Mouse (Mus musculus) ES-E14 (cell line): ENCODE data around the gene Srrm3. TPM values are rescaled to one million over a fixed set of nuclear protein-coding genes. Genes with fewer than 3 reads are reported as not detected.
A peak's percentile ranks its signal among the peaks of the same experiment; 100 is the strongest.

Experiments
- DNase-seq: peaks from one replicate; pipeline ENCODE4 v3.0.0-alpha.2; 2013; ENCODE audit warnings: low read depth, low spot score
- H3K27ac ChIP-seq: 2 replicates; pipeline ENCODE4 v1.5.1; 2012; ENCODE audit warnings: low read depth, mild to moderate bottlenecking, low read length, moderate library complexity, mixed read lengths; ENCODE audit not compliant: poor library complexity, insufficient read depth, severe bottlenecking
- H3K36me3 ChIP-seq: 2 replicates; pipeline ENCODE4 v1.6.1; 2012; ENCODE audit warnings: mild to moderate bottlenecking, low read length, moderate library complexity, mixed read lengths; ENCODE audit not compliant: control insufficient read depth, poor library complexity, insufficient read depth, severe bottlenecking
- H3K4me1 ChIP-seq, 2 experiments: fragments of 150-350 bp in 1 of 2; sonication (generic) in 1 of 2; 2 replicates each; pipeline ENCODE4 v1.6.1; 2012; ENCODE audit warnings: low read length in 2 of 2, mild to moderate bottlenecking in 1 of 2, mixed read lengths in 1 of 2; ENCODE audit not compliant: control insufficient read depth in 2 of 2, insufficient read depth in 2 of 2, poor library complexity in 1 of 2
- H3K4me3 ChIP-seq, 2 experiments: fragments of 150-350 bp in 1 of 2; sonication (generic) in 1 of 2; 2 replicates each; pipeline ENCODE4 v1.5.1; 2012; ENCODE audit warnings: low read length in 2 of 2, low read depth in 1 of 2, mild to moderate bottlenecking in 1 of 2, mixed read lengths in 1 of 2; ENCODE audit not compliant: insufficient read depth in 1 of 2, poor library complexity in 1 of 2, severe bottlenecking in 1 of 2
- H3K9ac ChIP-seq: 2 replicates; pipeline ENCODE4 v1.6.1; 2012; ENCODE audit warnings: low read depth, mild to moderate bottlenecking, low read length, mixed read lengths; ENCODE audit not compliant: poor library complexity, insufficient read depth, severe bottlenecking
- H3K9me3 ChIP-seq: fragments of 150-350 bp; sonication (generic); 2 replicates; pipeline ENCODE4 v1.6.1; 2012; ENCODE audit warnings: low read depth, mild to moderate bottlenecking, low read length; ENCODE audit not compliant: control insufficient read depth, insufficient read depth
- CHD2 ChIP-seq: IDR thresholded peaks from 2 replicates; pipeline ENCODE4 v1.6.1; 2014; ENCODE audit warnings: mild to moderate bottlenecking, low read depth, low read length, inconsistent platforms
- HCFC1 ChIP-seq: IDR thresholded peaks from 2 replicates; pipeline ENCODE4 v1.6.1; 2012; ENCODE audit warnings: low read length, inconsistent platforms, borderline replicate concordance; ENCODE audit not compliant: insufficient read depth
- MAFK ChIP-seq: IDR thresholded peaks from 2 replicates; pipeline ENCODE4 v1.6.1; 2014; ENCODE audit warnings: mild to moderate bottlenecking, low read depth, low read length, inconsistent platforms; ENCODE audit not compliant: insufficient read depth
- ZC3H11A ChIP-seq: IDR thresholded peaks from 2 replicates; pipeline ENCODE4 v1.6.1; 2012; ENCODE audit warnings: low read depth, mild to moderate bottlenecking, inconsistent platforms, low read length, borderline replicate concordance
- ZNF384 ChIP-seq: IDR thresholded peaks from 2 replicates; pipeline ENCODE4 v1.6.1; 2012; ENCODE audit warnings: low read depth, low read length, inconsistent platforms
- in situ Hi-C, 2 experiments: fragments of 600-800 bp; cut with MboI; formaldehyde crosslinking; loops; one replicate each; pipeline ENCODE4 v1.15.1; 2025; ENCODE audit warnings: low sequenced_read_pairs in 2 of 2, inconsistent platforms in 1 of 2; ENCODE audit not compliant: unreplicated experiment in 2 of 2
- total RNA-seq: library from RNA; depleted of rRNA; stranded (reverse); fragments of 300-350 nt; gene quantifications from 2 replicates; pipeline ENCODE4 v1.2.3, GENCODE M21; 2012

Srrm3 gene
- total RNA-seq, 1 experiment = 0.18 TPM

- DNase-seq = no peak
- H3K9ac ChIP-seq = no peak overlapping the region
- TF ChIP-seq HCFC1 = no peak
- no peak for TF ChIP-seq ZC3H11A
- no peak for TF ChIP-seq MAFK
- TF ChIP-seq ZNF384 = no peak
- no peak for TF ChIP-seq CHD2
- no peaks in the 10 kb centered on the region for H3K36me3 ChIP-seq
- H3K27ac ChIP-seq = no peak overlapping the region
- H3K4me1 ChIP-seq = no peaks in the 10 kb centered on the region
- in situ Hi-C loops = no loop called here
- no peak overlapping the region for H3K4me3 ChIP-seq
- H3K9me3 ChIP-seq = no peaks in the 10 kb centered on the region
Observed at GRCm38 (mm10) chr5:135866662-135867061, 60.0 kb downstream of the Srrm3 start.

- TF ChIP-seq CHD2 = no peak
- no peaks in the 10 kb centered on the region for H3K9me3 ChIP-seq
- H3K9ac ChIP-seq = peak overlapping the region; percentile 61; the same call in 1 of the 2 replicates
- H3K27ac ChIP-seq = no peak overlapping the region
- in situ Hi-C loops = no loop called here
- peaks cover 0 to 2% of the 10 kb centered on the region in 2 experiments; a peak in 1 of 4 replicates for H3K4me1 ChIP-seq
- DNase-seq = no peak
- H3K4me3 ChIP-seq = peak overlapping the region; percentile 61 to 67
- no peaks in the 10 kb centered on the region for H3K36me3 ChIP-seq
Observed at GRCm38 (mm10) chr5:135867637-135868593, 61.2 kb downstream of the Srrm3 start.

- Histone ChIP-seq H3K36me3 (no peaks in the 10 kb centered on the region), H3K9ac (peak overlapping the region; percentile 4; the same call in 1 of the 2 replicates), H3K27ac (no peak overlapping the region), H3K9me3 (no peaks in the 10 kb centered on the region), H3K4me1 (peaks cover 1 to 8% of the 10 kb centered on the region in 2 experiments; a peak in 3 of 4 replicates), H3K4me3 (peak overlapping the region; percentile 61 to 67)
- no peak for TF ChIP-seq HCFC1
- TF ChIP-seq CHD2 = no peak
- in situ Hi-C loops = no loop called here
- no peak for DNase-seq
Observed at GRCm38 (mm10) chr5:135868653-135869052, 62.0 kb downstream of the Srrm3 start.

GRCm38 (mm10) chr5:135869661-135870423 lies 63.2 kb downstream of the Srrm3 start:
- Histone ChIP-seq H3K9me3 (no peaks in the 10 kb centered on the region), H3K4me3 (no peak overlapping the region), H3K4me1 (peaks cover 2 to 13% of the 10 kb centered on the region in 2 experiments; a peak in 3 of 4 replicates), H3K9ac (no peak overlapping the region), H3K36me3 (no peaks in the 10 kb centered on the region), H3K27ac (no peak overlapping the region)
- no peak for DNase-seq
- in situ Hi-C loops = no loop called here
- no peak for TF ChIP-seq MAFK
- no peak for TF ChIP-seq CHD2
- no peak for TF ChIP-seq ZNF384
- TF ChIP-seq HCFC1 = no peak
- TF ChIP-seq ZC3H11A = no peak
